Mouse (Mus musculus) intestine, embryonic 16.5 days (tissue): ENCODE measurements around the gene Prnp. TPM values are rescaled to one million over a fixed set of nuclear protein-coding genes. Genes with fewer than 3 reads are reported as not detected.

Experiments used
- ATAC-seq: fragments of 200-750 bp; cut with Nextera tagmentation; 2 replicates; pipeline ENCODE4 v1.8.0; 2017; ENCODE audit warnings: moderate TSS enrichment, moderate library complexity
- H3K27ac ChIP-seq: fragments of 300-500 bp; sonication (generic); 2 replicates; pipeline ENCODE4 v1.5.1; 2014; ENCODE audit warnings: mild to moderate bottlenecking, low read length
- H3K27me3 ChIP-seq: fragments of 300-500 bp; sonication (generic); replicated peaks from 2 replicates; pipeline ENCODE4 v1.6.1; 2014; ENCODE audit warnings: low read length, control low read depth, mixed read lengths; ENCODE audit not compliant: control insufficient read depth, insufficient read depth
- H3K36me3 ChIP-seq: fragments of 300-500 bp; sonication (generic); 2 replicates; pipeline ENCODE4 v1.6.1; 2014; ENCODE audit warnings: low read length, control low read depth; ENCODE audit not compliant: control insufficient read depth, insufficient read depth
- H3K4me1 ChIP-seq: fragments of 300-500 bp; sonication (generic); 2 replicates; pipeline ENCODE4 v1.6.1; 2014; ENCODE audit warnings: low read length, control low read depth, mixed read lengths; ENCODE audit not compliant: control insufficient read depth, insufficient read depth
- H3K4me2 ChIP-seq: fragments of 300-500 bp; sonication (generic); 2 replicates; pipeline ENCODE4 v1.6.1; 2014; ENCODE audit warnings: low read depth, low read length, control low read depth
- H3K4me3 ChIP-seq: fragments of 300-500 bp; sonication (generic); 2 replicates; pipeline ENCODE4 v1.5.1; 2014; ENCODE audit warnings: mild to moderate bottlenecking, low read length
- H3K9ac ChIP-seq: fragments of 300-500 bp; sonication (generic); 2 replicates; pipeline ENCODE4 v1.6.1; 2014; ENCODE audit warnings: low read depth, low read length
- H3K9me3 ChIP-seq: fragments of 300-500 bp; sonication (generic); 2 replicates; pipeline ENCODE4 v1.6.1; 2016; ENCODE audit warnings: low read length, control low read depth; ENCODE audit not compliant: control insufficient read depth
- WGBS: fragments of 180-500 bp; shearing (Covaris S2); extraction: QIAGEN DNeasy Blood & Tissue Kit; methylation state at CpG from one replicate; pipeline ENCODE4 v1.1.7; 2014; 5-methylcytosine and 5-hydroxymethylcytosine counted together
- polyA plus RNA-seq: library from polyadenylated mRNA; unstranded; fragments of >200 nt; fragmentation: Nextera tagmentation; extraction: Ambion mirVana; gene quantifications from 2 replicates; pipeline ENCODE4 v1.2.1, GENCODE M21; 2015

The Prnp gene
- polyA plus RNA-seq, 1 experiment from 2014 or later = 50.7 TPM

GRCm38 (mm10) chr2:131952456-131952855 is 42.7 kb downstream of the Prnp start:
- WGBS = 57% methylated on average over 2 of the region's 2 CpGs
- no peak overlapping the region for H3K9ac ChIP-seq
- no peaks in the 10 kb centered on the region for H3K9me3 ChIP-seq
- H3K4me3 ChIP-seq = no peak overlapping the region
- no peak overlapping the region for H3K4me2 ChIP-seq
- H3K27ac ChIP-seq = no peak overlapping the region
- ATAC-seq = no peak
- H3K27me3 ChIP-seq = peaks cover 17% of the 10 kb centered on the region; the same call in 1 of the 2 replicates
- H3K4me1 ChIP-seq = peaks cover 3% of the 10 kb centered on the region; the same call in 1 of the 2 replicates
- H3K36me3 ChIP-seq = no peaks in the 10 kb centered on the region

- Histone ChIP-seq H3K4me2 (peak overlapping the region; percentile 47), H3K4me1 (peaks cover 3% of the 10 kb centered on the region; the same call in 1 of the 2 replicates), H3K9ac (peak overlapping the region; percentile 23; the same call in 1 of the 2 replicates), H3K36me3 (no peaks in the 10 kb centered on the region), H3K27ac (no peak overlapping the region), H3K4me3 (peak overlapping the region; percentile 31), H3K27me3 (peaks cover 17% of the 10 kb centered on the region; the same call in 1 of the 2 replicates), H3K9me3 (no peaks in the 10 kb centered on the region)
- no peak for ATAC-seq
- WGBS = 13% methylated on average over 29 of the region's 29 CpGs
These were observed 43.3 kb downstream of the Prnp start for GRCm38 (mm10) chr2:131952961-131953538.

GRCm38 (mm10) chr2:131953711-131954110 is 44.0 kb downstream of the Prnp start:
- WGBS = 85% methylated on average over 4 of the region's 4 CpGs
- H3K4me3 ChIP-seq = peak overlapping the region; percentile 31; the same call in 1 of the 2 replicates
- ATAC-seq = no peak

GRCm38 (mm10) chr2:131954835-131955234 is 45.1 kb downstream of the Prnp start:
- Histone ChIP-seq H3K9ac (no peak overlapping the region), H3K4me2 (peak overlapping the region; percentile 62), H3K4me1 (peaks cover 3% of the 10 kb centered on the region; the same call in 1 of the 2 replicates), H3K27ac (0 out of 2 replicates have a peak overlapping the region, but pooled peaks have one; percentile 20), H3K4me3 (peak overlapping the region; percentile 41), H3K36me3 (no peaks in the 10 kb centered on the region), H3K27me3 (peaks cover 17% of the 10 kb centered on the region; the same call in 1 of the 2 replicates), H3K9me3 (no peaks in the 10 kb centered on the region)
- peak; percentile 77 for ATAC-seq
- WGBS = 39% methylated on average over 9 of the region's 9 CpGs

More at GRCm38 (mm10) chr2:131953711-131954110, 44.0 kb downstream of the Prnp start:
- H3K4me1 ChIP-seq = peaks cover 3% of the 10 kb centered on the region; the same call in 1 of the 2 replicates
- no peaks in the 10 kb centered on the region for H3K9me3 ChIP-seq
- no peak overlapping the region for H3K27ac ChIP-seq
- peaks cover 17% of the 10 kb centered on the region; the same call in 1 of the 2 replicates for H3K27me3 ChIP-seq
- peak overlapping the region; percentile 23; the same call in 1 of the 2 replicates for H3K9ac ChIP-seq
- peak overlapping the region; percentile 47 for H3K4me2 ChIP-seq
- no peaks in the 10 kb centered on the region for H3K36me3 ChIP-seq

- Histone ChIP-seq H3K4me3 (peak overlapping the region; percentile 41), H3K4me2 (peak overlapping the region; percentile 62), H3K9ac (no peak overlapping the region), H3K27ac (0 out of 2 replicates have a peak overlapping the region, but pooled peaks have one; percentile 20), H3K36me3 (no peaks in the 10 kb centered on the region), H3K9me3 (no peaks in the 10 kb centered on the region), H3K4me1 (peaks cover 3% of the 10 kb centered on the region; the same call in 1 of the 2 replicates), H3K27me3 (peaks cover 17% of the 10 kb centered on the region; the same call in 1 of the 2 replicates)
- 3% methylated on average over 17 of the region's 17 CpGs for WGBS
- ATAC-seq = peak; percentile 84
These were observed 45.5 kb downstream of the Prnp start for GRCm38 (mm10) chr2:131955264-131955663.

GRCm38 (mm10) chr2:131956336-131957256 is 46.9 kb downstream of the Prnp start:
- H3K4me3 ChIP-seq = no peak overlapping the region
- H3K27ac ChIP-seq = no peak overlapping the region
- ATAC-seq = no peak
- H3K9me3 ChIP-seq = no peaks in the 10 kb centered on the region
- no peak overlapping the region for H3K9ac ChIP-seq
- no peak overlapping the region for H3K4me2 ChIP-seq
- no peaks in the 10 kb centered on the region for H3K36me3 ChIP-seq
- WGBS = 78% methylated on average over 7 of the region's 7 CpGs
- peaks cover 17% of the 10 kb centered on the region; the same call in 1 of the 2 replicates for H3K27me3 ChIP-seq
- H3K4me1 ChIP-seq = peaks cover 3% of the 10 kb centered on the region; the same call in 1 of the 2 replicates

- peaks cover 3% of the 10 kb centered on the region; the same call in 1 of the 2 replicates for H3K4me1 ChIP-seq
- H3K36me3 ChIP-seq = no peaks in the 10 kb centered on the region
- no peak for ATAC-seq
- no peaks in the 10 kb centered on the region for H3K9me3 ChIP-seq
- no peak overlapping the region for H3K4me3 ChIP-seq
- no peak overlapping the region for H3K4me2 ChIP-seq
- no peak overlapping the region for H3K27ac ChIP-seq
- WGBS = 53% methylated on average over 9 of the region's 9 CpGs
- H3K27me3 ChIP-seq = peaks cover 12% of the 10 kb centered on the region; the same call in 1 of the 2 replicates
- no peak overlapping the region for H3K9ac ChIP-seq
These were observed 48.0 kb downstream of the Prnp start for GRCm38 (mm10) chr2:131957731-131958222.

GRCm38 (mm10) chr2:131961671-131962070 is 51.9 kb downstream of the Prnp start:
- H3K4me1 ChIP-seq = no peaks in the 10 kb centered on the region
- no peaks in the 10 kb centered on the region for H3K9me3 ChIP-seq
- WGBS = 69% methylated on average over 2 of the region's 2 CpGs
- no peaks in the 10 kb centered on the region for H3K36me3 ChIP-seq
- no peak overlapping the region for H3K27ac ChIP-seq
- ATAC-seq = no peak
- no peak overlapping the region for H3K4me2 ChIP-seq
- no peaks in the 10 kb centered on the region for H3K27me3 ChIP-seq
- no peak overlapping the region for H3K4me3 ChIP-seq
- H3K9ac ChIP-seq = no peak overlapping the region

- Histone ChIP-seq H3K36me3 (no peaks in the 10 kb centered on the region), H3K4me3 (no peak overlapping the region), H3K9ac (no peak overlapping the region), H3K27me3 (no peaks in the 10 kb centered on the region), H3K27ac (no peak overlapping the region), H3K4me1 (no peaks in the 10 kb centered on the region), H3K4me2 (no peak overlapping the region), H3K9me3 (no peaks in the 10 kb centered on the region)
- WGBS = 95% methylated on average over 2 of the region's 2 CpGs
- no peak for ATAC-seq
These were observed 60.9 kb downstream of the Prnp start for GRCm38 (mm10) chr2:131970597-131970996.
